Mouse (Mus musculus) left cerebral cortex, adult 2 months (tissue): ENCODE measurements around the gene Ddx10. TPM values are rescaled to one million over a fixed set of nuclear protein-coding genes. Genes with fewer than 3 reads are reported as not detected.
A peak's percentile ranks its signal among the peaks of the same experiment; 100 is the strongest.

Source experiments
- DNase-seq, 2 experiments: peaks; one replicate each; pipeline ENCODE4 v3.0.0; 2021 to 2022; ENCODE audit warnings: low spot score in 2 of 2, mixed read lengths in 1 of 2; ENCODE audit errors: extremely low spot score in 1 of 2
- H3K27ac ChIP-seq: fragments of 200-600 bp; 2 replicates; pipeline ENCODE4 v1.8.1; 2022
- H3K4me3 ChIP-seq: fragments of 200-600 bp; 2 replicates; pipeline ENCODE4 v1.8.1; 2022
- CTCF ChIP-seq: fragments of 200-600 bp; IDR thresholded peaks from 2 replicates; pipeline ENCODE4 v1.8.1; 2022; ENCODE audit warnings: antibody characterized with exemption, mild to moderate bottlenecking, moderate library complexity
- intact Hi-C: fragments of 180-260 bp; cut with DNase I; formaldehyde crosslinking; loops from one replicate; pipeline ENCODE4 v1.15.1; 2025
- long read RNA-seq, 2 experiments: library from polyadenylated mRNA; stranded (forward); transcript quantifications; one replicate each; pipeline ENCODE4 v2.0.0; 2021; ENCODE audit warnings: borderline mapping rate in 2 of 2
- total RNA-seq, 2 experiments: library from RNA; stranded (reverse); gene quantifications; 2 replicates each; pipeline ENCODE4 v1.2.3; 2021

Gene Ddx10
- 10 to 100 TPM; 19.8 to 22.1 TPM for total RNA-seq
- long read RNA-seq, experiment 1, transcript Ddx10-201 (18 exons, 3,128 nt), result major isoform, 14 of 14 reads
- long read RNA-seq, experiment 1, partial matches to known transcripts, result 0 of 14 reads
- long read RNA-seq, experiment 1, other reads (novel, unspliced or antisense), result 0 of 14 reads
- long read RNA-seq, experiment 2, transcript Ddx10-201 (18 exons, 3,128 nt), result major isoform, 11 of 13 reads
- long read RNA-seq, experiment 2, partial matches to known transcripts, result 0 of 13 reads
- long read RNA-seq, experiment 2, other reads (novel, unspliced or antisense), result 2 of 13 reads

GRCm38 (mm10) chr9:53247953-53248397, at the start of gene Ddx10:
TSS of gene Ddx10 (minus strand) at chr9:53248053.
- intact Hi-C loops, result no loop called here
- peak within 1 kb of the TSS; percentile 51 for H3K27ac ChIP-seq
- no peak for TF ChIP-seq CTCF
- peak; percentile 97 to 99 for DNase-seq
- peak within 1 kb of the TSS; percentile 84 for H3K4me3 ChIP-seq

- TF ChIP-seq CTCF, result no peak
Observed at GRCm38 (mm10) chr9:53292833-53293232, 45.0 kb upstream of the Ddx10 start.

GRCm38 (mm10) chr9:53290006-53290405, 42.2 kb upstream of the Ddx10 start:
- intact Hi-C loops, result no loop called here
- Histone ChIP-seq H3K4me3 (no peak overlapping the region), H3K27ac (no peak overlapping the region)
- TF ChIP-seq CTCF, result no peak
- no peak for DNase-seq

More at GRCm38 (mm10) chr9:53292833-53293232, 45.0 kb upstream of the Ddx10 start:
- H3K4me3 ChIP-seq, result no peak overlapping the region
- intact Hi-C loops, result no loop called here
- DNase-seq, result no peak
- no peak overlapping the region for H3K27ac ChIP-seq

GRCm38 (mm10) chr9:53286793-53287192, 38.9 kb upstream of the Ddx10 start:
- no peak overlapping the region for H3K4me3 ChIP-seq
- H3K27ac ChIP-seq, result no peak overlapping the region
- TF ChIP-seq CTCF, result no peak
- intact Hi-C loops, result no loop called here
- DNase-seq, result no peak

GRCm38 (mm10) chr9:53278997-53279396, 31.1 kb upstream of the Ddx10 start:
- no peak for DNase-seq
- Histone ChIP-seq H3K27ac (no peak overlapping the region), H3K4me3 (no peak overlapping the region)
- intact Hi-C loops, result no loop called here
- no peak for TF ChIP-seq CTCF

GRCm38 (mm10) chr9:53276381-53276780, 28.5 kb upstream of the Ddx10 start:
- H3K4me3 ChIP-seq, result no peak overlapping the region
- intact Hi-C loops, result no loop called here
- TF ChIP-seq CTCF, result no peak
- H3K27ac ChIP-seq, result no peak overlapping the region
- no peak for DNase-seq

GRCm38 (mm10) chr9:53272714-53273113, 24.9 kb upstream of the Ddx10 start:
- DNase-seq, result no peak
- Histone ChIP-seq H3K27ac (0 out of 2 replicates have a peak overlapping the region, but pooled peaks have one; percentile 36), H3K4me3 (no peak overlapping the region)
- TF ChIP-seq CTCF, result no peak
- intact Hi-C loops, result loop anchor here (5.0 kb wide), 1 partner anchor 75 kb away; no protein-coding TSS in a partner anchor

GRCm38 (mm10) chr9:53272207-53272606, 24.4 kb upstream of the Ddx10 start:
- intact Hi-C loops, result loop anchor here (5.0 kb wide), 1 partner anchor 75 kb away; no protein-coding TSS in a partner anchor
- H3K27ac ChIP-seq, result peak overlapping the region; percentile 3; the same call in 1 of the 2 replicates
- DNase-seq, result no peak
- no peak for TF ChIP-seq CTCF
- no peak overlapping the region for H3K4me3 ChIP-seq

- TF ChIP-seq CTCF, result no peak
- DNase-seq, result no peak
- intact Hi-C loops, result loop anchor here (5.0 kb wide), 1 partner anchor 76 kb away; no protein-coding TSS in a partner anchor
- Histone ChIP-seq H3K27ac (no peak overlapping the region), H3K4me3 (no peak overlapping the region)
Observed at GRCm38 (mm10) chr9:53271281-53272022, 23.6 kb upstream of the Ddx10 start.

GRCm38 (mm10) chr9:53269466-53269755, 21.6 kb upstream of the Ddx10 start:
- Histone ChIP-seq H3K4me3 (no peak overlapping the region), H3K27ac (no peak overlapping the region)
- TF ChIP-seq CTCF, result no peak
- intact Hi-C loops, result no loop called here
- no peak for DNase-seq

GRCm38 (mm10) chr9:53268731-53269465, 21.0 kb upstream of the Ddx10 start:
- no peak overlapping the region for H3K4me3 ChIP-seq
- peak; percentile 58 for TF ChIP-seq CTCF
- no peak for DNase-seq
- intact Hi-C loops, result no loop called here
- H3K27ac ChIP-seq, result no peak overlapping the region

GRCm38 (mm10) chr9:53268036-53268435, 20.2 kb upstream of the Ddx10 start:
- Histone ChIP-seq H3K27ac (no peak overlapping the region), H3K4me3 (no peak overlapping the region)
- no peak for TF ChIP-seq CTCF
- DNase-seq, result no peak
- intact Hi-C loops, result no loop called here
